In genomic region chr7:75917662-75918061, GRCm38 (mm10) we compare ENCODE assay signal across 26 mouse cellular contexts.
DNase-seq lines count a peak whose midpoint lies in the region; ATAC-seq lines count a peak whose summit lies in the region.
"Had no signal": no experiment of that assay in that cellular context is flagged by ENCODE, and none has a peak within 500 bp of the region (broad histone marks: within the 10 kb centered on the region; RNA-seq: fewer than 3 reads in every experiment).

No protein-coding gene starts in this region.

- no peaks in the 10 kb centered on the region for H3K9me3 ChIP-seq in heart, embryonic 11.5 days (replicated peaks; ENCODE audit: control insufficient read depth, low read length)
- H3K9me3 ChIP-seq: forebrain, embryonic 10.5 days; forebrain, embryonic 13.5 days; heart, embryonic 12.5 days; heart, embryonic 15.5 days had no signal

- WGBS in heart, embryonic 11.5 days (ENCODE audit: insufficient replicate concordance), result 62% methylated on average over 4 of the region's 4 CpGs

- H3K9ac ChIP-seq in heart, embryonic 11.5 days (ENCODE audit: low read depth, low read length), result no peak overlapping the region
- H3K9ac ChIP-seq: forebrain, embryonic 13.5 days; heart, embryonic 12.5 days; heart, embryonic 15.5 days; hindbrain, embryonic 14.5 days had no signal

- no peak overlapping the region for H3K4me3 ChIP-seq in heart, embryonic 11.5 days (ENCODE audit: low read depth, low read length)
- H3K4me3 ChIP-seq: forebrain, embryonic 10.5 days; forebrain, embryonic 13.5 days; heart, embryonic 12.5 days; heart, embryonic 15.5 days had no signal

- no peak overlapping the region for H3K4me2 ChIP-seq in heart, embryonic 11.5 days
- H3K4me2 ChIP-seq: forebrain, embryonic 13.5 days; heart, embryonic 12.5 days; heart, embryonic 15.5 days; hindbrain, embryonic 14.5 days had no signal

- no peaks in the 10 kb centered on the region for H3K4me1 ChIP-seq in heart, embryonic 11.5 days (ENCODE audit: control insufficient read depth, insufficient read depth, low read length)
- H3K4me1 ChIP-seq: heart, embryonic 12.5 days; heart, embryonic 15.5 days had no signal

- intact Hi-C loops in gastrocnemius, postnatal 36 days (cut with DNase I), result no loop called here
- intact Hi-C loops in heart, postnatal 10 days (cut with DNase I), result no loop called here

- H3K27me3 ChIP-seq in heart, embryonic 11.5 days (ENCODE audit: control insufficient read depth, insufficient read depth, low read length), result no peaks in the 10 kb centered on the region
- H3K27me3 ChIP-seq: forebrain, embryonic 13.5 days; heart, embryonic 12.5 days; heart, embryonic 15.5 days had no signal

- no peaks in the 10 kb centered on the region for H3K36me3 ChIP-seq in heart, embryonic 11.5 days (ENCODE audit: control insufficient read depth, insufficient read depth, low read length)
- H3K36me3 ChIP-seq: forebrain, embryonic 10.5 days; heart, embryonic 12.5 days; heart, embryonic 15.5 days had no signal

- no peak for ATAC-seq in heart, embryonic 11.5 days (replicated peaks; ENCODE audit: insufficient number of reproducible peaks, low FRiP score, low TSS enrichment)
- ATAC-seq: activated CD4-positive, CD25-positive, alpha-beta regulatory T cell, adult 4 months; forebrain, embryonic 13.5 days; forebrain, embryonic 16.5 days; hindbrain, postnatal 0 days; inflammation-experienced regulatory T-cells, adult 6 months; intestine, embryonic 16.5 days had no signal

- no peak overlapping the region for H3K27ac ChIP-seq in heart, embryonic 11.5 days (ENCODE audit: low read depth, low read length)
- H3K27ac ChIP-seq: forebrain, embryonic 10.5 days; forebrain, embryonic 13.5 days; heart, embryonic 15.5 days; hindbrain, embryonic 14.5 days; hindbrain, postnatal 0 days had no signal

- DNase-seq in gastrocnemius, adult 18-20 months (ENCODE audit: low spot score), result peak; percentile 22
- DNase-seq in gastrocnemius, postnatal 36 days, result no peak
- DNase-seq in heart, adult 11 months, result peak; percentile 92
- DNase-seq in heart, postnatal 10 days, result no peak
- DNase-seq in 3T3-L1 (ENCODE audit: low read depth, low spot score) (peak; percentile 3), adipocyte (ENCODE audit: low spot score) (peak; percentile 33)
- DNase-seq in lung, postnatal 25 days (ENCODE audit: low spot score), result no peak
- DNase-seq: adrenal gland, postnatal 10 days; adrenal gland, postnatal 36 days; B cell, adult 2 months; cerebellum, adult 18-20 months; cerebellum, adult 9-10 months; cerebellum, postnatal 14 days; heart, postnatal 14 days; heart, postnatal 4 days had no signal

Comparison
In these comparisons a context has a peak if more than half of its experiments do, and no peak if none do; other contexts are left out.
1. DNase-seq: peak in gastrocnemius, adult 18-20 months (single experiment), heart, adult 11 months (single experiment), 3T3-L1 (single experiment) and adipocyte (single experiment); none in gastrocnemius, postnatal 36 days (0 of 2), heart, postnatal 10 days (0 of 2) and lung, postnatal 25 days (single experiment).